Mouse (Mus musculus): ENCODE data around the gene Satb1. TPM values are rescaled to one million over a fixed set of nuclear protein-coding genes. Genes with fewer than 3 reads are reported as not detected.

Satb1 gene
- polyA plus RNA-seq, 2 experiments: 22.4 to 22.9 TPM

DNA sequence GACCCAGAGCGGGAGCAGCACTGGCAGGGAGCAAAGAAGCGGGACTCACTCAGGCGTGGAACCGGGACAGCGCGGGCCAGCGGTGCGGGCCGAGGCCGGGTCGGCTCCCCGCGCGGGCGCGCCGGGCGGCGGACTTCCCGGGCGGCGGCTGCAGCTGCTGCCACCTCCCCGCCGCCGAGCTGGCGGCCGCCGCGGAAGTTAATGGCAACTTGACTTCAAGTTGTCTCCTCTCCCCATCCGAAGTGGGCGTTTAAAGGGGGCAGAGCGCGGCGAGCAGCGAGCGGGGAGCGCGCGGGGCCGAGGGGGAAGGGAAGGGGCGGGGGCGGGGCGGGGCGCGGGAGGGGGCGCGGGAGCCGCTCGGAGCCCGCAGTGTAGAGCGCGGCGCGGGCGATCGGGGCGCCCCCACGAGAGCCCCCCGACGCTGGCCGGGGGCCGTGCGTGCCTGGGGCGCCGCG lies 642 bp downstream of the Satb1 start:
- DNase-seq (ENCODE audit: low spot score): no peak
- H3K27me3 ChIP-seq (ENCODE audit: control insufficient read depth, insufficient read depth, low read length): peaks cover 54% of the 10 kb centered on the region
- 0% methylated on average over 1 of the region's 66 CpGs for WGBS
- H3K4me2 ChIP-seq (replicated peaks; ENCODE audit: low read depth, low read length, severe bottlenecking): peak overlapping the region; percentile 86
- peak overlapping the region; percentile 67 for H3K4me3 ChIP-seq (replicated peaks; ENCODE audit: low read length)
- H3K4me1 ChIP-seq (ENCODE audit: control insufficient read depth, insufficient read depth, low read length): peaks cover 4% of the 10 kb centered on the region; the same call in 1 of the 2 replicates
- H3K9me3 ChIP-seq (ENCODE audit: control insufficient read depth, low read length): no peaks in the 10 kb centered on the region
- no peaks in the 10 kb centered on the region for H3K36me3 ChIP-seq (ENCODE audit: control insufficient read depth, insufficient read depth, low read length)
- TF ChIP-seq POLR2A (IDR thresholded peaks at IDR 0.05; ENCODE audit: borderline replicate concordance, extremely low read depth, insufficient read depth, insufficient read length): no peak
- ATAC-seq (ENCODE audit: low FRiP score, low read depth): peak; percentile 74
- H3K9ac ChIP-seq (ENCODE audit: low read depth, low read length, severe bottlenecking): peak overlapping the region; percentile 63
- no peak overlapping the region for H3K27ac ChIP-seq (replicated peaks; ENCODE audit: low read depth, low read length)

GRCm38 (mm10) chr17:51831702-51832420 lies 1.2 kb downstream of the Satb1 start:
- 1% methylated on average over 44 of the region's 57 CpGs for WGBS
- TF ChIP-seq POLR2A (IDR thresholded peaks at IDR 0.05; ENCODE audit: borderline replicate concordance, extremely low read depth, insufficient read depth, insufficient read length): no peak

DNA sequence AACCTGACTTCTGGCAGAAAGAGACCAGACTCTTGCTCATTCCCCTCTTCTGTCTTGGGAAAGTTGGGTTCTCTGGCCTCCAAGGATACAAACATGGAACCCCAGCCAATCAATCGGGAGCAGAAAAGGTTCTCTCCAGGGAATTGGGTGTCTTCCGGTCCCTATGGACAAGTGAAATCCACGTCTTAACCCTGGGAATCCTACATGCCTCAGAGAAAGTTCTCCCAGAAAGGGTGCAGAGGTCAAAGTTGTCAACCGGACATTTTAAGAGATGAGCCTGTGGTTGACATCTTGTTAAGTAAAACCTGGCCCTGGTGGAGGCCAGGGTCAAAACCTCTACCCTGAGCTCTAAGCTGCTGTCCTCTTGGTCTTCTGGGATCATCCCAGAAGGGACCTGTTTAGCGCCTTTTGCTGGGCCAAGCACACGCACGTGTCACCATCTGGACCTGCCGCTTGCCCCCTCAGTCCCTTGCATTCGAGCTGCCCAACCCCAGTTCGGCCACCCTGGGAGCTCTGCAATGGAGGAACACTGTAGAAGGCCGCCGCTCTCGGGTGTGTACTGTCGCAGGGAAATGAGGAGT lies 1.9 kb downstream of the Satb1 start:
- Histone ChIP-seq H3K27ac (replicated peaks; ENCODE audit: low read depth, low read length) (no peak overlapping the region), H3K27me3 (ENCODE audit: control insufficient read depth, insufficient read depth, low read length) (peaks cover 61% of the 10 kb centered on the region), H3K9me3 (ENCODE audit: control insufficient read depth, low read length) (no peaks in the 10 kb centered on the region), H3K36me3 (ENCODE audit: control insufficient read depth, insufficient read depth, low read length) (no peaks in the 10 kb centered on the region), H3K4me2 (replicated peaks; ENCODE audit: low read depth, low read length, severe bottlenecking) (peak overlapping the region; percentile 86), H3K9ac (ENCODE audit: low read depth, low read length, severe bottlenecking) (0 out of 2 replicates have a peak overlapping the region, but pooled peaks have one; percentile 63), H3K4me3 (replicated peaks; ENCODE audit: low read length) (peak overlapping the region; percentile 67), H3K4me1 (ENCODE audit: control insufficient read depth, insufficient read depth, low read length) (peaks cover 4% of the 10 kb centered on the region; the same call in 1 of the 2 replicates)
- WGBS: 15% methylated on average over 12 of the region's 14 CpGs
- DNase-seq (ENCODE audit: low spot score): no peak
- ATAC-seq (ENCODE audit: low FRiP score, low read depth): no peak
- TF ChIP-seq POLR2A (IDR thresholded peaks at IDR 0.05; ENCODE audit: borderline replicate concordance, extremely low read depth, insufficient read depth, insufficient read length): no peak

More at GRCm38 (mm10) chr17:51831702-51832420, 1.2 kb downstream of the Satb1 start:
- Histone ChIP-seq H3K4me3 (replicated peaks; ENCODE audit: low read length) (peak overlapping the region; percentile 67), H3K4me2 (replicated peaks; ENCODE audit: low read depth, low read length, severe bottlenecking) (peak overlapping the region; percentile 86), H3K36me3 (ENCODE audit: control insufficient read depth, insufficient read depth, low read length) (no peaks in the 10 kb centered on the region), H3K9ac (ENCODE audit: low read depth, low read length, severe bottlenecking) (peak overlapping the region; percentile 63), H3K27me3 (ENCODE audit: control insufficient read depth, insufficient read depth, low read length) (peaks cover 55% of the 10 kb centered on the region), H3K4me1 (ENCODE audit: control insufficient read depth, insufficient read depth, low read length) (peaks cover 4% of the 10 kb centered on the region; the same call in 1 of the 2 replicates), H3K27ac (replicated peaks; ENCODE audit: low read depth, low read length) (no peak overlapping the region), H3K9me3 (ENCODE audit: control insufficient read depth, low read length) (no peaks in the 10 kb centered on the region)
- DNase-seq (ENCODE audit: low spot score) (no peak), ATAC-seq (ENCODE audit: low FRiP score, low read depth) (no peak)

- Histone ChIP-seq H3K27me3 (ENCODE audit: control insufficient read depth, insufficient read depth, low read length) (peaks cover 53% of the 10 kb centered on the region), H3K4me2 (replicated peaks; ENCODE audit: low read depth, low read length, severe bottlenecking) (no peak overlapping the region), H3K4me1 (ENCODE audit: control insufficient read depth, insufficient read depth, low read length) (peaks cover 4% of the 10 kb centered on the region; the same call in 1 of the 2 replicates), H3K36me3 (ENCODE audit: control insufficient read depth, insufficient read depth, low read length) (no peaks in the 10 kb centered on the region), H3K9me3 (ENCODE audit: control insufficient read depth, low read length) (no peaks in the 10 kb centered on the region), H3K27ac (replicated peaks; ENCODE audit: low read depth, low read length) (no peak overlapping the region), H3K4me3 (replicated peaks; ENCODE audit: low read length) (no peak overlapping the region), H3K9ac (ENCODE audit: low read depth, low read length, severe bottlenecking) (no peak overlapping the region)
- TF ChIP-seq POLR2A (IDR thresholded peaks at IDR 0.05; ENCODE audit: borderline replicate concordance, extremely low read depth, insufficient read depth, insufficient read length): no peak
- DNase-seq (ENCODE audit: low spot score) (no peak), ATAC-seq (ENCODE audit: low FRiP score, low read depth) (no peak)
These were observed 3.7 kb downstream of the Satb1 start for GRCm38 (mm10) chr17:51829436-51829835.

GRCm38 (mm10) chr17:51827922-51828410 lies 5.1 kb downstream of the Satb1 start:
- no peak overlapping the region for H3K4me3 ChIP-seq (replicated peaks; ENCODE audit: low read length)
- H3K4me1 ChIP-seq (ENCODE audit: control insufficient read depth, insufficient read depth, low read length): no peaks in the 10 kb centered on the region
- no peaks in the 10 kb centered on the region for H3K36me3 ChIP-seq (ENCODE audit: control insufficient read depth, insufficient read depth, low read length)
- no peak for TF ChIP-seq POLR2A (IDR thresholded peaks at IDR 0.05; ENCODE audit: borderline replicate concordance, extremely low read depth, insufficient read depth, insufficient read length)
- no peaks in the 10 kb centered on the region for H3K9me3 ChIP-seq (ENCODE audit: control insufficient read depth, low read length)
- peaks cover 38% of the 10 kb centered on the region for H3K27me3 ChIP-seq (ENCODE audit: control insufficient read depth, insufficient read depth, low read length)
- WGBS: 43% methylated on average over 8 of the region's 8 CpGs
- no peak overlapping the region for H3K9ac ChIP-seq (ENCODE audit: low read depth, low read length, severe bottlenecking)
- H3K4me2 ChIP-seq (replicated peaks; ENCODE audit: low read depth, low read length, severe bottlenecking): no peak overlapping the region
- DNase-seq (ENCODE audit: low spot score): no peak
- H3K27ac ChIP-seq (replicated peaks; ENCODE audit: low read depth, low read length): no peak overlapping the region
- no peak for ATAC-seq (ENCODE audit: low FRiP score, low read depth)
